Mouse (Mus musculus): ENCODE data around the gene Mgea5. TPM values are rescaled to one million over a fixed set of nuclear protein-coding genes. Genes with fewer than 3 reads are reported as not detected.

Gene Mgea5
- 100 to 1,000 TPM; 216 to 235 TPM for total RNA-seq (2023)

GRCm38 (mm10) chr19:45783181-45783932, at the start of gene Mgea5:
Mgea5 (minus strand) TSS chr19:45783837.

GRCm38 (mm10) chr19:45815831-45816405, 32.3 kb upstream of the Mgea5 start, which contains the start of gene Kcnip2:
Kcnip2 (minus strand) TSS chr19:45816061.

GRCm38 (mm10) chr19:45749243-45750043, 34.2 kb downstream of the Mgea5 start, which contains the start of gene Npm3:
Npm3 (minus strand) TSS chr19:45749591.

GRCm38 (mm10) chr19:45742218-45742983, 41.2 kb downstream of the Mgea5 start, which contains the start of gene Fgf8:
Fgf8 (minus strand) TSS chr19:45742915.

Other genes starting within 250 kb of the Mgea5 start
- 10 to 100 TPM; 12.4 to 13.4 TPM for gene Poll, start 223.3 kb downstream of the Mgea5 start, total RNA-seq (2023)
- gene Gm17018, start 223.2 kb downstream of the Mgea5 start, total RNA-seq (2023), result 10 to 100 TPM; 15.2 to 17.7 TPM
- 10 to 100 TPM; 55.7 to 56.5 TPM for gene Fbxw4, start 123.5 kb downstream of the Mgea5 start, total RNA-seq (2023)
- gene Fgf8, start 40.9 kb downstream of the Mgea5 start, total RNA-seq (2023), result not detected
- 10 to 100 TPM; 32.9 to 37.9 TPM for gene Npm3, start 34.2 kb downstream of the Mgea5 start, total RNA-seq (2023)
- 1 to 10 TPM; 1.2 to 3.1 TPM for gene Kcnip2, start 32.2 kb upstream of the Mgea5 start, total RNA-seq (2023)
- 10 to 100 TPM; 26.9 to 31.7 TPM for gene Armh3, start 214.7 kb upstream of the Mgea5 start, total RNA-seq (2023)
- gene Hps6, start 219.7 kb upstream of the Mgea5 start, total RNA-seq (2023), result 10 to 100 TPM; 11.3 to 11.7 TPM

Measured in B cell, adult 67 days (primary cell).